Mouse (Mus musculus): Measurements from ENCODE around the gene Stip1. TPM values are rescaled to one million over a fixed set of nuclear protein-coding genes. Genes with fewer than 3 reads are reported as not detected.
A peak's percentile ranks its signal among the peaks of the same experiment; 100 is the strongest.

Stip1 gene
- total and polyA plus RNA-seq, 2 experiments from 2014 or later = 94.6 to 98.3 TPM

DNA sequence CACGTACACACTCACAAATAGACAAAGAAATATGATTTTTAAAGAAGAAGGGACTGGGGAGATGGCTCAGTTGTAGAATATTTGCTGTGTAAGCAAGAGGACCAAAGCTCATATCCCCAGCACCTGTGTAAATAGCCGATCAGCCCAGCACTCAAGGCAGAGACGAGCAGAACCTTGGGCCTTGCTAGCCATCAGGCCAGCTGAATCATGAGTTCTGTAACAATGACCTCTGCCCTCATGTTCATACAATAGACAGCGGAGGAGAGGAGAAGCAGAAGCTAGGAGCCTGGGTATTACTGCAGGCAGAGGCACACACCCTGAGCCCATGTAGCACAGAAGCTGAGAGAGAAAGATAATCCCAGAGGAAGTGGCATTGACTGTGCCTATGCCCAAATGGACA is 27.3 kb downstream of the Stip1 start:
- TF ChIP-seq EP300 (IDR thresholded peaks at IDR 0.05; ENCODE audit: low read depth) (no peak), CTCF (IDR thresholded peaks at IDR 0.05; ENCODE audit: low read depth) (no peak)
- Histone ChIP-seq H3K36me3 (replicated peaks; ENCODE audit: control insufficient read depth, insufficient read depth, low read length) (no peaks in the 10 kb centered on the region), H3K27me3 (ENCODE audit: control insufficient read depth, insufficient read depth, low read length) (no peaks in the 10 kb centered on the region), H3K27ac (ENCODE audit: low read depth) (no peak overlapping the region), H3K9ac (replicated peaks; ENCODE audit: low read depth, low read length) (no peak overlapping the region), H3K4me2 (ENCODE audit: low read depth, low read length) (no peak overlapping the region), H3K4me1 (ENCODE audit: control insufficient read depth, insufficient read depth) (no peaks in the 10 kb centered on the region), H3K4me3 (ENCODE audit: low read depth, low read length) (no peak overlapping the region), H3K9me3 (replicated peaks; ENCODE audit: control insufficient read depth, low read length) (no peaks in the 10 kb centered on the region)
- 88% methylated on average over 4 of the region's 4 CpGs for WGBS
- DNase-seq (ENCODE audit: low spot score) (no peak), ATAC-seq (ENCODE audit: insufficient read depth, low read depth) (no peak)

DNA sequence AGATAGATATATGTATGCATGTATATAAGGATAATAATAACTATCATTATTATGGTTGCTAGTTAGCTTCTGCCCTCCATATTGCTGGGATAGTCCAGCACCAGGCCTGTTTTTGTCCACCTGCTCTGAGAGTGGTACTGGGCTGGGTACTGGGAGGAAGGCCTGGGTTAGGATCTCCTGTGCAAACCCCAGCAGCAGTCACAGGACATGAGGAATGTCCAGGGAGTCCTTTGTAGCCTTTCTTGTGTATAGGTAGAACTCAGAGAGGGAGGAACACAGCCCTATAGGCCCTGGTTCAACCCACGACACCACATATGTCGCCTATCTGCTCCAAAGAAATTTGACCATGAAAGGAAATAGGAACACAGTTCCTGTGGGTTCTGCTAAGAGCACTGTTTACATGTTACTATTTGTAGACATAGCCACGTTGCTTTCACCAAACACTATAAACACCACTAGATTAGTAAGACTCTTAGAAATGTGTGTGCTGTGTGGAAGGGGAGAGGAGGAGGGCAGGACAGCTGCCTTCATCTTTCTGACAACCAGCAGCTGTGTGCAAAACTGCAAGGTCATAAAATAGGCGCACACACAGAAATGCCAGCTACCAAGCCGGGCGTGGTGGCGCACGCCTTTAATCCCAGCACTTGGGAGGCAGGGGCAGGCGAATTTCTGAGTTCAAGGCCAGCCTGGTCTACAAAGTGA is 32.7 kb downstream of the Stip1 start:
- Histone ChIP-seq H3K36me3 (replicated peaks; ENCODE audit: control insufficient read depth, insufficient read depth, low read length) (no peaks in the 10 kb centered on the region), H3K4me1 (ENCODE audit: control insufficient read depth, insufficient read depth) (peaks cover 7% of the 10 kb centered on the region; the same call in 1 of the 2 replicates), H3K27me3 (ENCODE audit: control insufficient read depth, insufficient read depth, low read length) (no peaks in the 10 kb centered on the region), H3K4me2 (ENCODE audit: low read depth, low read length) (no peak overlapping the region), H3K9ac (replicated peaks; ENCODE audit: low read depth, low read length) (no peak overlapping the region), H3K4me3 (ENCODE audit: low read depth, low read length) (no peak overlapping the region), H3K9me3 (replicated peaks; ENCODE audit: control insufficient read depth, low read length) (no peaks in the 10 kb centered on the region), H3K27ac (ENCODE audit: low read depth) (no peak overlapping the region)
- WGBS = 79% methylated on average over 9 of the region's 9 CpGs
- ATAC-seq (ENCODE audit: insufficient read depth, low read depth) = no peak
- TF ChIP-seq EP300 (IDR thresholded peaks at IDR 0.05; ENCODE audit: low read depth) (no peak), CTCF (IDR thresholded peaks at IDR 0.05; ENCODE audit: low read depth) (no peak)
- DNase-seq (ENCODE audit: low spot score) = no peak

DNA sequence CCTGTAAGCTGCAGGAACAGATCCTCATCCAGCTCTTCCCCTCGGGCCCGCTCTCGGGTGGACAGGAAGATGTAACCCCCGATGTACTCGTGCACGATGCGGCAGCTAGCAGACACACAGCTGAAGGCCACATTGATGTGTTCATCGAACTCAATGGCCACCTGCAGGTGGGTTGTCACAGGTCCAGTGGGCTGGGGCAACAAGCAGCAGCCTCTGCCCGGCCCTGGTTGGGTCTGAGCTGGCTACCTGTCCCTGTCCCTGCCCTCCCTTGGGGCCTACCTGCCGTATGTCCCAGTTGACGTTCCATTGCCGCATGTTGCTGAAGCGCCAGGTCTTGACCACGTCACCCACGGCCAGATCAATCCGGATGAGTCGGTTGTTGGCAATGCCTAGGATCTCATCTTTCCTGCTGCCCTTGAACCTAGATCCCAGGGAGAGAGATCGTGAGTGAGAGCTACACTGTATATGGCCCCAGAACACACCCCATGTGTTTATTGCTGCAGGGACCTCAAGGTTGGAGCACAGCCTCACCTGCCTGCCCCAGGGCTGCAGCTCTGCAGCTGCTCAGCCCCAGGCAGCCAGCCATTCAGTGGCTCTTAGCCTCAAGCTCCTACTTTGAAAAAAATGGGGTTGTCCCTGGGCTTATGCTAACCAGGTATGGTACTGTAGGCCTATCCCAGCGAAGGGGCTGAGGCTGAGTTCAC is 40.3 kb downstream of the Stip1 start:
- Histone ChIP-seq H3K9me3 (replicated peaks; ENCODE audit: control insufficient read depth, low read length) (no peaks in the 10 kb centered on the region), H3K4me1 (ENCODE audit: control insufficient read depth, insufficient read depth) (peaks cover 19% of the 10 kb centered on the region), H3K9ac (replicated peaks; ENCODE audit: low read depth, low read length) (no peak overlapping the region), H3K4me2 (ENCODE audit: low read depth, low read length) (no peak overlapping the region), H3K27me3 (ENCODE audit: control insufficient read depth, insufficient read depth, low read length) (no peaks in the 10 kb centered on the region), H3K27ac (ENCODE audit: low read depth) (no peak overlapping the region), H3K4me3 (ENCODE audit: low read depth, low read length) (no peak overlapping the region), H3K36me3 (replicated peaks; ENCODE audit: control insufficient read depth, insufficient read depth, low read length) (peaks cover 25% of the 10 kb centered on the region)
- no peak for DNase-seq (ENCODE audit: low spot score)
- ATAC-seq (ENCODE audit: insufficient read depth, low read depth) = no peak
- TF ChIP-seq CTCF (IDR thresholded peaks at IDR 0.05; ENCODE audit: low read depth) = no peak
- TF ChIP-seq EP300 (IDR thresholded peaks at IDR 0.05; ENCODE audit: low read depth) = no peak
- 97% methylated on average over 19 of the region's 19 CpGs for WGBS

DNA sequence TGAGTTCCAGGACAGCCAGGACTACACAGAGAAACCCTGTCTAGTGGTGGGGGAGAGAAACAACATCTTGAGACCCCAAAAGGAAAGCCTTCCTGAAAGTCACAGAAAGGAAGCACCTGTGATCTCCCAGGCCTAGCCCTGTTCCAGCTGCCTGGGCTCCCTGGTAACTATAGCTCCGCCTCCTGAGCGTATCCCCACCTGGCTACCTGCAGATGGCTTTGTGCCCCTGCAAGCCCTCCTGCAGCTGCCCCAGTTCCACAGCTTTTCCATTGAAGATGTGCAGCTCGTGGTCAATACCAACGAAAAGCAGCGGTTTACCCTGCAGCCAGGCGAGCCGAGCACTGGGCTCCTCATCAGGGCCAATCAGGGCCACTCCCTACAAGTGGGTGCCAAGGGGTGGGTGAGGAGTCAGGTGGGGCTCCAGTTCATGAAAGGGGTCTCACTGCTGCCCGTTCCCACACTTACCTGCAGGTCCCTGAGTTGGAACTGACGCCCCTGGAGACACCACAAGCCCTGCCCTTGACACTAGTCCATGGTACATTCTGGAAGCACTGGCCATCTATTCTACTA is 42.0 kb downstream of the Stip1 start:
- Histone ChIP-seq H3K4me1 (ENCODE audit: control insufficient read depth, insufficient read depth) (peaks cover 22% of the 10 kb centered on the region), H3K36me3 (replicated peaks; ENCODE audit: control insufficient read depth, insufficient read depth, low read length) (peaks cover 25% of the 10 kb centered on the region), H3K27me3 (ENCODE audit: control insufficient read depth, insufficient read depth, low read length) (no peaks in the 10 kb centered on the region), H3K9ac (replicated peaks; ENCODE audit: low read depth, low read length) (no peak overlapping the region), H3K4me2 (ENCODE audit: low read depth, low read length) (no peak overlapping the region), H3K9me3 (replicated peaks; ENCODE audit: control insufficient read depth, low read length) (no peaks in the 10 kb centered on the region), H3K27ac (ENCODE audit: low read depth) (no peak overlapping the region), H3K4me3 (ENCODE audit: low read depth, low read length) (no peak overlapping the region)
- ATAC-seq (ENCODE audit: insufficient read depth, low read depth) (no peak), DNase-seq (ENCODE audit: low spot score) (no peak)
- TF ChIP-seq EP300 (IDR thresholded peaks at IDR 0.05; ENCODE audit: low read depth) = no peak
- TF ChIP-seq CTCF (IDR thresholded peaks at IDR 0.05; ENCODE audit: low read depth) = no peak
- WGBS = 91% methylated on average over 9 of the region's 9 CpGs

DNA sequence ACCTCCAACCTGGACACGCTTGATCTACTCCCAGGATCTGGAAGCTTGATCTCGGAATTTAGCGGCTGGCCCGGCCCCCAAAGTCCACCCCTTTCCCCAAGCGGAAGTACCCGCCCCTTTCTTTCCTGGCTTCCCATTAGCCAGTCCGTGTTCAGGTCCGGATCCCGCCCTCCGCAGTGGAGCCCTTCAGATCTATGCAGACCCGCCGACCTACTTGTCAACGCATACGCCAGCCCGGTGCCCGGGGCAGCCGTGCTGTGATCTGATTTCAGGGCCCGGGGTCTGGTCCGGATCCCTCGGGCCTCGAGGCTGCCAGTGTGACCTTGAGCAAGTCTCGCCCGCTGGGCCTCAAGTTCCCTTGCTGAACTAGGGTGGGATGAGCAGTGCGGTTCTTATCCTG is 43.8 kb downstream of the Stip1 start, which contains the start of the genes Nudt22 and Trpt1:
TSS of gene Nudt22 (minus strand) at position 112 of the 400 bp plus-strand sequence.
TSS of gene Trpt1 (plus strand) at position 126 of the 400 bp plus-strand sequence.
- Histone ChIP-seq H3K4me2 (ENCODE audit: low read depth, low read length) (peak within 1 kb of the TSS; percentile 79), H3K27me3 (ENCODE audit: control insufficient read depth, insufficient read depth, low read length) (no peaks in the 10 kb centered on the region), H3K4me1 (ENCODE audit: control insufficient read depth, insufficient read depth) (peaks cover 26% of the 10 kb centered on the region), H3K9me3 (replicated peaks; ENCODE audit: control insufficient read depth, low read length) (no peaks in the 10 kb centered on the region), H3K36me3 (replicated peaks; ENCODE audit: control insufficient read depth, insufficient read depth, low read length) (peaks cover 25% of the 10 kb centered on the region), H3K4me3 (ENCODE audit: low read depth, low read length) (peak within 1 kb of the TSS; percentile 58), H3K9ac (replicated peaks; ENCODE audit: low read depth, low read length) (peak within 1 kb of the TSS; percentile 62), H3K27ac (ENCODE audit: low read depth) (peak within 1 kb of the TSS; percentile 84)
- TF ChIP-seq CTCF (IDR thresholded peaks at IDR 0.05; ENCODE audit: low read depth) = no peak
- TF ChIP-seq EP300 (IDR thresholded peaks at IDR 0.05; ENCODE audit: low read depth) = no peak
- under 1% methylated on average over 24 of the region's 24 CpGs for WGBS
- DNase-seq (ENCODE audit: low spot score) (peak; percentile 88), ATAC-seq (ENCODE audit: insufficient read depth, low read depth) (peak; percentile 74)
